Mouse (Mus musculus): ENCODE data around the gene Rnf223. TPM values are rescaled to one million over a fixed set of nuclear protein-coding genes. Genes with fewer than 3 reads are reported as not detected.
"Not testable (repeated sequence)": the region's sequence is repeated elsewhere in the genome, so short reads cannot be mapped to it uniquely, and the experiment has no call there.

The Rnf223 gene
- total RNA-seq, 2 experiments from 2014 or later: 0.22 to 0.34 TPM

- intact Hi-C loops (cut with DNase I): no loop called here
- no peak for DNase-seq (ENCODE audit: extremely low spot score in 1 of 2, low spot score in 2 of 2)
Measured at GRCm38 (mm10) chr4:156124077-156124476, 6.2 kb upstream of the Rnf223 start.

DNA sequence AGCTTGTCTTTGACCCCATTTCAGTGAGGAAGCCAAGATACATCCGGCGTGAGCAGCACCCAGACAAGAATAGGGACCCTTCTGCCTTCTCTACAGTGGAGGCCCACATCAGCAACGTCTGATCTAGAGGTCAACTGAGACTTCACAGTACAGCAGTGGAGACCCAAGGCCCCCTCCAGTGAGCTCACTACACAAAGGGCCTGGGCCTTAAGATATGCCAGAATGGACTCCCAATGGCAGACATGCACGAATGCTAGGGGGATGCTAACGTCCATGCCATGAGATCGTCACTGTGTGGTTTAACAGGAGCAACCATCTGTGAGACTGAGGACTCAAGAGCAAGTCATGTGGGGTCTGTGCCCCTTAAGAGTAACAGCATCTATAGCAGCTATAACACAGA is 4.9 kb upstream of the Rnf223 start:
- intact Hi-C loops (cut with DNase I): loop anchor here (5.0 kb wide), 2 partner anchors 42 to 57 kb away; no protein-coding TSS in a partner anchor
- no peak for DNase-seq (ENCODE audit: extremely low spot score in 1 of 2, low spot score in 2 of 2)

- DNase-seq (ENCODE audit: extremely low spot score in 1 of 2, low spot score in 2 of 2): no peak
- intact Hi-C loops (cut with DNase I): loop anchor here (5.0 kb wide), 2 partner anchors 40 to 55 kb away; no protein-coding TSS in a partner anchor
Measured at GRCm38 (mm10) chr4:156126841-156127240, 3.5 kb upstream of the Rnf223 start.

- intact Hi-C loops (cut with DNase I): loop anchor here (5.0 kb wide), 2 partner anchors 39 to 54 kb away; no protein-coding TSS in a partner anchor
- DNase-seq (ENCODE audit: extremely low spot score in 1 of 2, low spot score in 2 of 2): no peak
Measured at GRCm38 (mm10) chr4:156128746-156129145, 1.6 kb upstream of the Rnf223 start.

- intact Hi-C loops (cut with DNase I): no loop called here
- no peak for DNase-seq (ENCODE audit: extremely low spot score in 1 of 2, low spot score in 2 of 2)
Measured at GRCm38 (mm10) chr4:156130940-156131339, 627 bp downstream of the Rnf223 start.

GRCm38 (mm10) chr4:156133334-156133733 is 3.0 kb downstream of the Rnf223 start:
- DNase-seq (ENCODE audit: extremely low spot score in 1 of 2, low spot score in 2 of 2): peak in 1 of 2 experiments; percentile 55
- intact Hi-C loops (cut with DNase I): no loop called here

GRCm38 (mm10) chr4:156133943-156134605 is 3.8 kb downstream of the Rnf223 start:
- no peak for DNase-seq (ENCODE audit: extremely low spot score in 1 of 2, low spot score in 2 of 2)
- intact Hi-C loops (cut with DNase I): no loop called here

- no peak for DNase-seq (ENCODE audit: extremely low spot score in 1 of 2, low spot score in 2 of 2)
- intact Hi-C loops (cut with DNase I): no loop called here
Measured at GRCm38 (mm10) chr4:156135112-156135511, 4.8 kb downstream of the Rnf223 start.

DNA sequence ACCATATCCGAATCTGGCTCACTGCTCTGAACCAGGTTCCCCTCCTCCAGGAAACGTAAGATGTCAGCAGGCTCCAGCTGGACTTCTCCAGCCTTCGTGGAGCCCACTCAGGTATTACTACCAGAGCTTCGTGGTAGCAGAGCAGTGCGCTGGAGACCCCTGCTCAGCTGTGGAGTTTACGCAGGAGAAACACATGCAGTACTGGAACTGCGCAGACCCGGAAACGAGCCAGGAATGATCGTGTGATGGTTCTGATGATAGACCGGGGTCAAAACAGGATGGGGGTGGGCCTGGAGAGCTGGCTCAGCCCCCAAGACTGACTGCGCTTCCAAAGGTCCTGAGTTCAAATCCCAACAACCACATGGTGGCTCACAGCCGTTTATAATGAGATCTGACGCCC is 5.5 kb downstream of the Rnf223 start:
- intact Hi-C loops (cut with DNase I): no loop called here

DNA sequence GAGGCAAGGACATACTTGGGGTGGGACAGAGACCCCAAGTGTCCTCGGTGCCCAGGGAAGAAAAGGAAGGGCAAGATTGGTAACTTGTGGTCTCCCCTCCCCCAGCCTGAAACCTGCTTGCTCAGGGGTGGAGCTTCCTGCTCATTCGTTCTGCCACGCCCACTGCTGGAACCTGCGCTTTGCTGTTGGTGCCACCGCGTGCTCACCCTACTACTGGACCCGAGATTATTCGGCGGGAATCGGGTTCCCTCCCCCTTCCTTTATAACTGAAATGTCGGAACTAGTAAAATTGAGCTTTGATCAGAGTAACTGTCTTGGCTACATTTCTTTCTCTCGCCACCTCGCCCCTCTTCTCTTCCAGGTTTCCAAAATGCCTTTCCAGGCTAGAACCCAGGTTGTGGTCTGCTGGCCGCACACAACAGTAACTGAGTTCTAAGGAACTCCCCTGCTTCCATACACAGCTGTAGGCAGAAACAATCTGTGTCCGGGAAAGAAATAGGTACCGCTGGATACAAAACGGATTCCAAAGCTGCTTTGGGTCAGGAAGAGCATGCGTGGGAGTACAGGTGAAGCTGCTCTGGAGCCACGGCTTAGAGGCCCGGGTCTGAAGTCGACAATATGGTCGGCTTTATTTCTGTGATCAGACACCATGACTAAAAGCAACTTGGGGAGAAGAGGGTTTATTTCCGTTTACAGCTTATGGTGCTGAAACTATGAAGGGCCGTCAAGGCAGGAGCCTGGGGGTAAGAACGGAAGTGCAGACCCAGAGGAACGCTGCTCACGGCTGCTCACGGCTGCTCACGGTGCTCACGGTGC is 6.2 kb downstream of the Rnf223 start:
- intact Hi-C loops (cut with DNase I): no loop called here

More for the DNA sequence above, 5.5 kb downstream of the Rnf223 start:
- no peak for DNase-seq (ENCODE audit: extremely low spot score in 1 of 2, low spot score in 2 of 2)

DNA sequence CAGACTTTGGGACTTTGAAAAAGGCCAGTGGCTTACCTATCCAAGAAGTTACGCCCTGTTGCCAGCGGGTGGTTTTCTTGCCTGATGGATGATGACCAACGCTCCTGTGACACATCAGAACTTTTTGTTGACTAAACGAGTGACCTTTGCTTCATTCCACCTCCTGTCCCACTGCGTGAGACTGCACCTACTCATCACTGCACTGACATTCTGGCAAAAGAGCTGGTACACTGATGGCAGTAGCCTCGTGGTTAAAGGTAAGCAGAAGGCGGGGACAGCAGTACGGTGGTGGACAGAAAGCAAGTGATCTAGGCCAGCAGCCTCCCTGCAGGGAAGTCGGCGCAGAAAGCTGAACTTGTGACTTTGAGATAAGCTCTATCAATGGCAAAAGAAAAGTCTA is 20.6 kb downstream of the Rnf223 start:
- DNase-seq (ENCODE audit: extremely low spot score in 1 of 2, low spot score in 2 of 2); intact Hi-C loops (cut with DNase I): not testable (repeated sequence)

More for the DNA sequence above, 6.2 kb downstream of the Rnf223 start:
- DNase-seq (ENCODE audit: extremely low spot score in 1 of 2, low spot score in 2 of 2): no peak

- intact Hi-C loops (cut with DNase I): no loop called here
- no peak for DNase-seq (ENCODE audit: extremely low spot score in 1 of 2, low spot score in 2 of 2)
Measured at GRCm38 (mm10) chr4:156154771-156155170, 24.5 kb downstream of the Rnf223 start.

GRCm38 (mm10) chr4:156166477-156166876 is 36.2 kb downstream of the Rnf223 start:
- DNase-seq (ENCODE audit: extremely low spot score in 1 of 2, low spot score in 2 of 2): peak in 1 of 2 experiments; percentile 22
- intact Hi-C loops (cut with DNase I): loop anchor here (5.0 kb wide), 1 partner anchor 39 kb away; no protein-coding TSS in a partner anchor

- intact Hi-C loops (cut with DNase I): loop anchor here (5.0 kb wide), 1 partner anchor 41 kb away; no protein-coding TSS in a partner anchor
- DNase-seq (ENCODE audit: extremely low spot score in 1 of 2, low spot score in 2 of 2): peak in 1 of 2 experiments; percentile 14
Measured at GRCm38 (mm10) chr4:156168611-156169010, 38.3 kb downstream of the Rnf223 start.

DNA sequence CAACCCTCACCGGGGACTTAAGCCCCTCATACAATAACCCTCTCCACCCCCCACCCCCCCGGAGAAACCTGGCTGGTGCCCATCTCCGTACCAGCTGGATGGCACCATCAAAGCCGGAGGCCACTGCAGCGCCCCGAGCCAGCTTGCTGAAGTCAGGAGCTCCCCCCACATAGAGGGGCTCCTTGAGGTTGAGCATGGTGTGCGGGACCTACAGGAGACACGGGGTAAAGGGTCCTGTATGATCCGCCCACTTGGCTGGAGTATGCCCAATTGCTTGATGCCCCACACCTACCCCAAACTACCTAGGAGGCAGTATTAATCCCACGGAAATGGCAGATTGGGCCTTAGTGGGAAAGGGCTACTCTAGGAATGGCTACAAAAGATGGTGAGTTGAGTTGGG is 38.8 kb downstream of the Rnf223 start:
- intact Hi-C loops (cut with DNase I): loop anchor here (5.0 kb wide), 1 partner anchor 42 kb away; no protein-coding TSS in a partner anchor
- DNase-seq (ENCODE audit: extremely low spot score in 1 of 2, low spot score in 2 of 2): peak in 1 of 2 experiments; percentile 27

DNA sequence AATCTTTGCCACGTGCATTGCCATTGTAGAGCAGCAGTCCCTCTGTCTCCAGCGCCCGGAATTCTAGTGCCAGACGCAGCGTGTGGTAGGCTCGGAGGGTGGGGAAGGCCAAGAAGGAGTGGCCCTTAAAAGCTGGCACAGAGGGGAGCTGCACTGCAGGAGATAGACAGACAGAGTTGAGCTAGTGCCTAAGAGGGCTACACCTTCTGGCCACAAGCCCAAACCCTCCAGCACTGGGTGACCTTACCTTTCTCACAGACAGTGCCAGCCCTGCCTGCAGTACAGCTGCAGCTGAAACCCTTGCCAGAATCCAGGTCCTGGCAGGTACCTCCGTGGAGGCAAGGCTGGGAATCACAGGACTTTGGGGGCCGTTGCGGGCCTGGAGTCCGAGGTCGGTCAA is 41.5 kb downstream of the Rnf223 start:
- intact Hi-C loops (cut with DNase I): no loop called here
- DNase-seq (ENCODE audit: extremely low spot score in 1 of 2, low spot score in 2 of 2): peak in 1 of 2 experiments; percentile 30

DNA sequence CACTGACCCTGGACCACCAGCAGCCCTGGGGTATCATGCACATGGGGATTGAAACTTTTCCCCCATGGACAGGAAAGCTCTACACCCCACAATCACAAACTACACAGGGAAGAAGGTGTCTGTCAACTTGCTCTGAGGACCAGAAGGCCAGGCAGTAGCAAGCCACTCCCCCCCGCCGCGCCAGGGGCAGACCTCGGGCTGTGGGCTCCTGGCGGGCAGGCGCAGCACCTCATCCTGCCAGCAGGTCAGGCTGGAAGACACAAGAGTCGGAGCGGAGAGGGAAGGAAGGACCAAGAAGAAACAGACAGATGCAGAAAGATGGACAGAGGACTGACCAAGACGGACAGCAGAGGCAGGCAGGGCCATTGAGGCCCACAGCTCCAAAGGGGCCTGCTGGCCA is 47.3 kb downstream of the Rnf223 start:
- DNase-seq (ENCODE audit: extremely low spot score in 1 of 2, low spot score in 2 of 2): peak in 1 of 2 experiments; percentile 26
- intact Hi-C loops (cut with DNase I): no loop called here
